Mouse (Mus musculus): Measurements from ENCODE around the gene Tmx2. TPM values are rescaled to one million over a fixed set of nuclear protein-coding genes. Genes with fewer than 3 reads are reported as not detected.

Tmx2 gene
- total and polyA plus RNA-seq, 3 experiments = 64.6 to 66.8 TPM; not detected in 1

GRCm38 (mm10) chr2:84648369-84648768 is 30.6 kb downstream of the Tmx2 start:
- Histone ChIP-seq H3K27ac (ENCODE audit: control insufficient read depth, low read depth, low read length) (no peak overlapping the region), H3K9me3 (replicated peaks; ENCODE audit: insufficient read depth, low read length) (no peaks in the 10 kb centered on the region), H3K79me2 (ENCODE audit: control insufficient read depth, insufficient read depth, low read length, poor library complexity) (peaks cover 36% of the 10 kb centered on the region), H3K4me1 (ENCODE audit: control insufficient read depth in 1 of 2, insufficient read depth in 2 of 2, low read length in 2 of 2) (peaks cover 4 to 5% of the 10 kb centered on the region in 2 experiments; a peak in 3 of 4 replicates), H3K36me3 (ENCODE audit: control insufficient read depth in 1 of 2, insufficient read depth in 2 of 2, low read length in 2 of 2) (peaks cover 0 to 15% of the 10 kb centered on the region in 2 experiments; a peak in 3 of 4 replicates), H3K27me3 (ENCODE audit: control insufficient read depth in 1 of 2, insufficient read depth in 2 of 2, low read length in 2 of 2) (no peaks in the 10 kb centered on the region), H3K4me3 (ENCODE audit: control insufficient read depth in 1 of 2, insufficient read depth in 1 of 2, low read depth in 2 of 2, low read length in 2 of 2) (peak overlapping the region in 1 of 2 experiments; percentile 97; a peak in 1 of 4 replicates), H3K9ac (ENCODE audit: control insufficient read depth, low read depth, low read length, poor library complexity, severe bottlenecking) (no peak overlapping the region)
- no peak for DNase-seq (ENCODE audit: low read depth, low spot score)
- TF ChIP-seq ZNF384 (IDR thresholded peaks at IDR 0.05; ENCODE audit: low read depth, low read length) (no peak), MAX (IDR thresholded peaks at IDR 0.05; ENCODE audit: low read length) (no peak)

- Histone ChIP-seq H3K4me3 (ENCODE audit: control insufficient read depth in 1 of 2, insufficient read depth in 1 of 2, low read depth in 2 of 2, low read length in 2 of 2) (no peak overlapping the region), H3K27me3 (ENCODE audit: control insufficient read depth in 1 of 2, insufficient read depth in 2 of 2, low read length in 2 of 2) (no peaks in the 10 kb centered on the region), H3K4me1 (ENCODE audit: control insufficient read depth in 1 of 2, insufficient read depth in 2 of 2, low read length in 2 of 2) (peaks cover 4 to 5% of the 10 kb centered on the region in 2 experiments; a peak in 3 of 4 replicates), H3K9me3 (replicated peaks; ENCODE audit: insufficient read depth, low read length) (no peaks in the 10 kb centered on the region), H3K79me2 (ENCODE audit: control insufficient read depth, insufficient read depth, low read length, poor library complexity) (peaks cover 38% of the 10 kb centered on the region), H3K27ac (ENCODE audit: control insufficient read depth, low read depth, low read length) (no peak overlapping the region), H3K9ac (ENCODE audit: control insufficient read depth, low read depth, low read length, poor library complexity, severe bottlenecking) (no peak overlapping the region), H3K36me3 (ENCODE audit: control insufficient read depth in 1 of 2, insufficient read depth in 2 of 2, low read length in 2 of 2) (peaks cover 0 to 15% of the 10 kb centered on the region in 2 experiments; a peak in 3 of 4 replicates)
- TF ChIP-seq KAT2A (conservative IDR thresholded peaks at IDR 0.05; ENCODE audit: low read depth, low read length) = no peak
- DNase-seq (ENCODE audit: low read depth, low spot score) = no peak
Measured at GRCm38 (mm10) chr2:84647051-84647568, 31.8 kb downstream of the Tmx2 start.

GRCm38 (mm10) chr2:84646138-84646537 is 32.8 kb downstream of the Tmx2 start:
- peaks cover 4 to 5% of the 10 kb centered on the region in 2 experiments; a peak in 3 of 4 replicates for H3K4me1 ChIP-seq (ENCODE audit: control insufficient read depth in 1 of 2, insufficient read depth in 2 of 2, low read length in 2 of 2)
- no peak overlapping the region for H3K27ac ChIP-seq (ENCODE audit: control insufficient read depth, low read depth, low read length)
- H3K36me3 ChIP-seq (ENCODE audit: control insufficient read depth in 1 of 2, insufficient read depth in 2 of 2, low read length in 2 of 2) = peaks cover 0 to 14% of the 10 kb centered on the region in 2 experiments; a peak in 3 of 4 replicates
- H3K79me2 ChIP-seq (ENCODE audit: control insufficient read depth, insufficient read depth, low read length, poor library complexity) = peaks cover 42% of the 10 kb centered on the region
- H3K27me3 ChIP-seq (ENCODE audit: control insufficient read depth in 1 of 2, insufficient read depth in 2 of 2, low read length in 2 of 2) = no peaks in the 10 kb centered on the region
- H3K4me3 ChIP-seq (ENCODE audit: control insufficient read depth in 1 of 2, insufficient read depth in 1 of 2, low read depth in 2 of 2, low read length in 2 of 2) = no peak overlapping the region
- no peaks in the 10 kb centered on the region for H3K9me3 ChIP-seq (replicated peaks; ENCODE audit: insufficient read depth, low read length)
- no peak overlapping the region for H3K9ac ChIP-seq (ENCODE audit: control insufficient read depth, low read depth, low read length, poor library complexity, severe bottlenecking)
- TF ChIP-seq UBTF (IDR thresholded peaks at IDR 0.05; ENCODE audit: borderline replicate concordance, insufficient read depth, low read depth, low read length) (no peak), TBP (IDR thresholded peaks at IDR 0.05; ENCODE audit: low read depth, low read length) (no peak), ZKSCAN1 (IDR thresholded peaks at IDR 0.05; ENCODE audit: low read depth, low read length) (no peak), BHLHE40 (IDR thresholded peaks at IDR 0.05; ENCODE audit: borderline replicate concordance, low read depth, low read length) (no peak), KAT2A (conservative IDR thresholded peaks at IDR 0.05; ENCODE audit: low read depth, low read length) (no peak), MYC (IDR thresholded peaks at IDR 0.05; ENCODE audit: low read depth, low read length) (no peak), JUND (IDR thresholded peaks at IDR 0.05; ENCODE audit: low read depth, low read length) (no peak), CTCF (IDR thresholded peaks at IDR 0.05 in 2 of 3, conservative IDR thresholded peaks at IDR 0.05 in 1 of 3; ENCODE audit: control insufficient read depth in 1 of 3, insufficient read depth in 1 of 3, low read depth in 2 of 3, low read length in 3 of 3, poor library complexity in 1 of 3, severe bottlenecking in 1 of 3) (no peak), MEF2A (IDR thresholded peaks at IDR 0.05; ENCODE audit: extremely low read depth, insufficient replicate concordance, low read depth, low read length, poor library complexity, severe bottlenecking) (no peak), NRF1 (IDR thresholded peaks at IDR 0.05; ENCODE audit: insufficient read depth, low read depth, low read length, poor library complexity, severe bottlenecking) (no peak)
- no peak for DNase-seq (ENCODE audit: low read depth, low spot score)

All from MEL (cell line).